28 mouse cellular contexts compared by ENCODE assay signal in the genomic region with DNA sequence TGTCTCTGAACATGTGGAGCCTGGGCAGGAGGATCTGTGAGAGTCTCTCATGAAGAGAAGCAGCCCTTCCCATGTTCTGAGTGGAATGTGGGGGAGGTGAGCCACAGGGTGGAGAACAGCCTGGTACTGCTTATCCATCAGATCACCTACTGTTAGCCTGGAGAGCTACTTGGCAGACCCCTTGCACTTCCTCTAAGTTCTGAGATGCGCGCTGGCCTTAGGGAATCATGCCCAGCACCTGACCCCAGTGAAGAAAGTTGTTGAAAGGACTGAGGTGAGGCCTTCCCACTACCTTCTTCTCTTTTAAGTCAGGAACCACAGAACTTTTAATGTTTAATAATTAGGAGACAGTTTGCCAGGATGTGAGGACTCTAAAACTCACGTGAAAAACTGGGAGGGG. TPM values are rescaled to one million over a fixed set of nuclear protein-coding genes. Genes with fewer than 3 reads are reported as not detected.
"Had no signal": no experiment of that assay in that cellular context is flagged by ENCODE, and none has a peak within 500 bp of the region (broad histone marks: within the 10 kb centered on the region; RNA-seq: fewer than 3 reads in every experiment).

No protein-coding gene starts in this region.

RNA-seq across cellular contexts. Expression of gene Gal3st2c, which starts 1.2 kb away (rescaled TPM):
- total RNA-seq: forebrain, postnatal 0 days had no signal
- polyA plus RNA-seq: cerebellum, adult 2 months; embryonic facial prominence, embryonic 10.5 days; embryonic facial prominence, embryonic 11.5 days; embryonic facial prominence, embryonic 12.5 days; embryonic facial prominence, embryonic 13.5 days; embryonic facial prominence, embryonic 14.5 days; embryonic facial prominence, embryonic 15.5 days; erythroblast, embryonic 14.5 days; forebrain, embryonic 10.5 days; forebrain, embryonic 11.5 days; forebrain, embryonic 12.5 days; forebrain, embryonic 13.5 days; forebrain, embryonic 14.5 days; forebrain, embryonic 15.5 days; forebrain, embryonic 16.5 days; forebrain, postnatal 0 days; frontal cortex, adult 2 months had no signal

RNA-seq across cellular contexts. Expression of gene Neu4, which starts 28.8 kb away (rescaled TPM):
- total RNA-seq: gastrocnemius, adult 18-20 months; gastrocnemius, adult 2 months; gastrocnemius, adult 8-10 months; gastrocnemius, postnatal 10 days; gastrocnemius, postnatal 14 days; gastrocnemius, postnatal 25 days; gastrocnemius, postnatal 36 days; gastrocnemius, postnatal 4 days; heart, adult 18-20 months; heart, adult 2 months had no signal
- polyA plus RNA-seq: embryonic facial prominence, embryonic 10.5 days; embryonic facial prominence, embryonic 11.5 days; embryonic facial prominence, embryonic 12.5 days; embryonic facial prominence, embryonic 13.5 days; embryonic facial prominence, embryonic 14.5 days; embryonic facial prominence, embryonic 15.5 days; erythroblast, embryonic 14.5 days; forebrain, embryonic 10.5 days; forebrain, embryonic 11.5 days; forebrain, embryonic 12.5 days; forebrain, embryonic 13.5 days; forebrain, embryonic 14.5 days; forebrain, embryonic 15.5 days; forebrain, embryonic 16.5 days; gonadal fat pad, adult 2 months; heart, adult 2 months had no signal
